Mouse (Mus musculus) forelimb bud, embryonic 11.5 days (tissue): Measurements from ENCODE around the gene Gps1.
"Not testable (repeated sequence)": the region's sequence is repeated elsewhere in the genome, so short reads cannot be mapped to it uniquely, and the experiment has no call there.

ENCODE experiments used
- DNase-seq: peaks from one replicate; pipeline ENCODE4 v3.0.0-alpha.2; 2012; ENCODE audit warnings: low read depth, low spot score

Gene Gps1

GRCm38 (mm10) chr11:120785145-120785544 is 1.1 kb downstream of the Gps1 start:
- no peak for DNase-seq

DNA sequence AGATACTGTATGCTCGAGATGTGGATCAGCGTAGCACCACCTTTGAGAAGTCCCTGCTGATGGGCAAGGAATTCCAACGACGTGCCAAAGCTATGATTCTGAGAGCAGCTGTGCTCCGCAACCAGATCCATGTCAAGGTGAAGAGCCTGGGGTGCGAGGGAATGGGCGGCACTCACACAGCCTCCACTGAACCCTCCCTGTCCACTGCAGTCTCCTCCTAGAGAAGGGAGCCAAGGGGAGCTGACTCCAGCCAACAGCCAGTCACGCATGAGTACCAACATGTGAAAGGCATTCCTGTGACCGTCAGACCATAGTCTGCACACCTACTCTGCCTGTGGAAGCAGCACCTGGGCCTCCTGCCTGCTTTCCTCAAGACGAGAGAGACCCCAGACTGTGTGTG is 4.4 kb downstream of the Gps1 start:
- DNase-seq: not testable (repeated sequence)

DNA sequence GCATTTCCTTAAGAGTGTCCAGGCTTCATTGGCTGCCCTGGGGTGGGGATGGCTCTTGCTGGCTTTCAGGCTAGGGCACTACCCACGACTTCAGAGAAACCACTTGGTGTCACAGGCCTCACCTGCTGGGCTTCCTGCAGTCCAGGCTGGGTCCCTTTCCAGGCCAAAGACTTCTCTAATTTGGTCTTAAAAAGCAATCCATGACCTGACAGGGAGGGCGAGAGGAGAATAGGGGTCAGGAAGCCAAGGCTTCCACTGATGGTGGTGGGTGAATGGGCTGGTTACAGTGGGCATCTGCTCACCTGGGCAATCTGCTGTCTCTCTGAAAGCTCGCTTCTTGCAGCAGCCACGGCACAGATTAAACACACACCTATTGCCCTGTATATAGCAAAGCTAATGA is 5.3 kb downstream of the Gps1 start:
- DNase-seq: no peak

- no peak for DNase-seq
These were observed 5.7 kb downstream of the Gps1 start for GRCm38 (mm10) chr11:120789810-120790209.

DNA sequence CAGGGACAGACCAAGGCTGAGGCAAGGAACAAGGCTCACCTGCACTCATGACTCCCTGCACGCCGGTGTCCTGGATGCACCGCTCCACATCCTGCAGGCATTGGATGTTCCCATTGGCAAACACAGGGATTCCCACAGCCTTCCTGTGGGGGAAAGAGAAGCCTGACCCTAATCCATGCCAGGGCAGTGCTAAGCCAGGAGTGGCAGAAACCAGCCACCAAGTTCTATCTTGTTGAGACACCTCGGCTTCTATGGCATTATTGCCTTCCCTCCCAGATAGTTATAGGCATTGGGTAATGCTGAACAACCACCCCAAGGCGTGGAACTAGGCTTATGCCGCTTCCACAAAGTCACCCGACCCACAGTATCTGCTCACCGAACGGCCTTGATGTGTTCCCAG is 8.6 kb downstream of the Gps1 start:
- DNase-seq: no peak

DNA sequence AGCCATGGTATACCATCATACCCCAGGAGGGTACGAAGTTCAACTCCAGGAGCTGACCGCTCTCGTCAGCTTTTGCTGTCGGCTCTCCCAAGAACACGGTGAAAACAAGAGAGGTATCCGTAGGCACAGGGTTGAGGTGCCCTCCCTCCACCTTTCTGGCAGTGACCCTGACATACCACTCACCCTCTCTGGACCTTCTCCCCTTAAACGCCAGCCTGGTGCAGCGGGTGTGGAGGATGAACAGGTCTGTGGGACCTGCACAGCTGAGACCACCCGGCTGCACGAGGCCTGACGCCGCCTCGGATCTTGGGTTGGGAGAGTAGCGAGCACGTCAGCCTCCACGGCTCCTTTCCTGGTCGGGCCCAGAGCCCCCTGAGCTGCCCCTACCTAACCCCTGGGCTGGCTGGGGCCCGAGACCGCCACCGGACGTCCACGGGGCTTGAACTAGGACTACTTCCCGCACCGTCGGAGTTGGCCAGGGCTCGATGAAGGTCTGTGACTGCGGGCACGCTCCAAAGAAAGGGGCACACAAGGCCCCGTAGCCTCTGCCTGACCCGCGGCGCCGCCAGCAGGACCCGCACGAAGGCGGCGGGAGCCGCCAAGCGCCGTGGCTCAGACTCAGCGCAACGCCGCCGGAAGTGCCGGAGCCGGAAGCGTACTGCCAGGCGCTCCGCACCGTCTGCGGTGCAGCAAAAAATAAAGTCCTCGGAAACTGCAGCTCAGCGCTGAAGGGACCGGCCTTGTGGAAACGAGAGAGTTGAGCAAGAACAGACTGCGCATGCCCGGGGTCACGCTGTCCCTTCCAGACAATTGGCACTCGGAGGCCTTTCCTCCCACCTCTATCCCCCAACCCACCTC is 11.9 kb downstream of the Gps1 start, which contains the start of gene Dus1l:
Dus1l (minus strand) TSS at position 648 of the 858 bp plus-strand sequence.
- peak; percentile 99 for DNase-seq

- no peak for DNase-seq
These were observed 12.5 kb downstream of the Gps1 start for GRCm38 (mm10) chr11:120796614-120796946.

DNA sequence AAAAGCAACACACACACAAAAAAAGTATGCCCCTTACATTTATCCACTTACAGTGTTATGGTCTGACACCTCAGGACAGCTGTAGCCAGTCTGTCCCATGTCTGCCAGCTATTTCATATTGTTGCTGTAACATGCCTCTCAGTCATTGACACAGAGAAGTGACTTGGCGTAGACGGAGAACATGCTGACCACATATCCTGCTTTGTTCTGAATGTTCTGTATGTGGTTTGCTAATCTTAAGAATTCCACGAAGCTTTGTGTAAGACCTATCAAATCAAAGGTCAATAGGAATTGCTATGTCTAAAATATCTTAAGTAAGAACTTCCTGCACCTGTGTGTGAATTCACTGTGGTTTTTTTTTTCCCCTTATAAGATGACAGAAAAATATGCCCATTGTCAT is 14.2 kb downstream of the Gps1 start:
- no peak for DNase-seq

GRCm38 (mm10) chr11:120799316-120799890 is 15.3 kb downstream of the Gps1 start:
- DNase-seq: no peak

DNA sequence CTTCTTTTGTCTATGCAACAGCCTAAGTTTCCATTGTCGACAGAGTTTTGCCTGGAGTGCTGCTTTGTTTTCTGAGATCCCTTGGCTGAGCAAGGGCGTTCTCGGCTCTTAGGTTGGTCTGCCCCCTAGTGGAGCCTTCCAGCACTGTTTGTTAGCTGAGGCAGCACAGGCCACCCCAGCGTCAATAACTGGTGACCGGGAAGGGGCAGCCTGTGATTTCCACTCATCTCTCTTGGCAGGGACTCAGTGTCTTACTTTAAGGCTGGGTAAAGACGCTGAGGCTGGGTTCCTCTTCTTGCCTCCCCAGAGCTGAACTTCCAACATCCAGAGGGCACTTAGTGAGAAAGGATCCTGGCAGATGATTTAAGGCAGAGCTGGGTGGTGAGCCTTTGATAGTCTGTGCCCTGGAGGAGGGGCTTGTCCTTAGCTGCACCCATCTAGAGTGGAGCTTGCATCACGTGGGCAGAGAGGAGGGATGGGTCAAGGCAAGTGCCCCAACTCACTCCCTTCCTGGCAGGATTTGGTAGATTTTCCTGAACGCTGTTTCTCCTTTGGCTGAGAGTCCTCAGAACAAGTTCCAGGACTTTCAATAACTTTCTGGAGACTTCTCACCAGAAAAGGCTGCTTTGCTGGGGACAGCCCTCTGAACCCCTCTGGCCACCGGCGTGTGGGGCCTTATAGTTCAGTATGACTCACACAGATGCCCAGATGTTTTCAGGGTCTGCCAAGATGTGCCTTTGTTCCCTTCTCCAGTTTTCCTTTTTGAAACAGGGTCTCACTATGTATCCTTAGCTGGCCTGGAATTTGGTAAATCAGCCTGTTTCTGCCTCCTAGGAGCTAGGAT is 16.2 kb downstream of the Gps1 start:
- DNase-seq: peak; percentile 92

DNA sequence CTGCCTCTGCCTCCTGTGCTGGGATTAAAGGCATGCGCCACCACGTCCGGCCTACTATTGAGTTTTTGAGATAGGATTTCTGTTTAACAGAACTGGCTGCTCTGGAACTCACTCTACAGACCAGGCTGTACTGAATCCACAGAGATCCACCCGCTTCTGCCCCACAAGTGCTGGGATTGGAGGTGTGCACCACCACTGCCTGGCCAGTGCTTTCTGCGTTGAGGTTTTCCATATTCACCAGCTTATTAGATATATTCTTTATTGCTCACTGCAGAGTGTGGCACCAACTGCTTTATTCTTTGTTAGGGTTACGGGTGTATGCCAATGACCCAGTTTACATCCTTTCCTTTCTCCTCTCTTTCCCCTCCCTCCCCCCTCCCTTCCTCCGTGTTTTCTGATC is 20.2 kb downstream of the Gps1 start:
- DNase-seq: no peak

GRCm38 (mm10) chr11:120804769-120805168 is 20.7 kb downstream of the Gps1 start:
- no peak for DNase-seq

DNA sequence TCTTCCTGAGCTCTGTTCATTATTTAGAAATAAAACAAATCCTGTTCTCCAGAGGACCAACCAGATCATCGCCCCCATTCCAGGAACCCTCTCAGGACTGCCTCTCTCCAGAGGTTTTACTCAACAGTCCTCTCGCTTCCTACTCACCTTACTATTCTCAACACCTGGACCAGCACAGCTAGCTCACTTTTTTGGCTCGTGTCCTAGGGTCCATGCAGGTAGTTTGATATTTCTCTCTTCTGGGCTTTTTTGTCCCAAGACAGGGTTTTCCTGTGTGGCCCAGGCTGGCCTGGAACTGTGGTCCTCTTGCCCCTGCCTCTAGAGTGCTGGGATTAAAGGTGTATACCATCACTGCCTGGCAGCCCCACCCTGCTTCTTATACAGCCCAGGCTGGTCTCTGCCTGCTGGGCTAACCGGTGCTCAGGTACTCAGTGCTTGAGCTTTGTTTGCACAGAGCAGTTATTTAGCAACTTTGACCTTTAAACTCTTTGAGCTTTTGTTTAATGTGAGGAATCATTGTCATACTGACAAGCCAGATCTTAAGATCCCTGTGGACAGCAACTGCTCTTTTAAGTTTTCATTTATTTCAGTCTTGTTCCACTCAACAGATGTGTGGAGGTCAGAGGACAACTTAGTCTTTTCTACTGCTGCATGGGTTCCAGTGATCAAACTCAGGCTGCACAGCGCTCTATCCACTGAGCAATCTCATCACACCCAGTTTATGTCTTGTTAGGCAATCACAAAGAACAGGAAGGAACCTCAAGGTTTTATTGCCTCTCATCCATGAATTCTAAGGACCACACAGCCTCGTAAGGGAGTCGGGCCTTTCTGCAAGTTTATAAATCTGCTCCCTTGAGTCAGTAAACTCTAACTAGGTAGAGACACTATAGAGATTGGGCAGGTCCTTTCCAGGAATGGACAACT is 21.6 kb downstream of the Gps1 start:
- DNase-seq: no peak

- no peak for DNase-seq
These were observed 23.9 kb downstream of the Gps1 start for GRCm38 (mm10) chr11:120808010-120808409.

- no peak for DNase-seq
These were observed 28.0 kb downstream of the Gps1 start for GRCm38 (mm10) chr11:120812068-120812467.

DNA sequence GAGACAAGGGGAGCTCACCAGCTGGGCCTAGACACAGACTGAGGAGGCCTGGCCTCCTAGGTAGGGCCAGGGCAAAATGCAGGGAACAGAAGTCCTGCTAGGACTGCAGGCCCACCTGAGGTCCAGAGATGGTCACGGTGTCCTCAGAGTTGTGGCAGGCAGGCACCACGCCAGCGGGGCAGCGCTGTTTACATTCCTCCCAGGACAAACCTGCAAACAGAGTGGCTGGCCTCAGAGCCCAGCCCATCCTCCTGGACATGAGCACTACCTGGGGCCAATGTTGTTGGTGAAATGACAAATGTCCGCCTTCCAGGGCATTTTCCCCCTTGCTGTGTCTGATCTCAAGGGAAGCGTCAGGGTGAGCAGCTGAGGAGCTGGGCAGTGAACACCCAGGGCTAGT is 33.3 kb downstream of the Gps1 start:
- DNase-seq: no peak

DNA sequence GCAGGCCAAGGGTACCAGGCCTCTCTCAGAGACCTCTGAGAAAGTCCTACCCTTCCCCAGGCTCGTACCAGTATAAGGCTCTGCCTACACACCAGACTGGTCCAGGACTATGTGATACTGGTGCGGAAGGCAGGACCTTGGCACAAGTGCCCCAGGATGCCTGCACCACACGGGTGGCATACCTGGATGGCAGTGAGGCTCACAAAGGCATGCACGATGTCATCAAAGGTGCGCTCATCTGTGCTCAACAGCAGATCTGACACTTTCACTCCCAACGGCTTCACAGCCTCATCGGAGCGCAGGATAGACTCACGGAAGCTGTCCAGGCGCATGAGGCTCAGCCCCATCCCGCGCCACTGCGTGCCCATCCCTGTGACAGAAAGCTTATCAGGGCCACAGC is 34.2 kb downstream of the Gps1 start:
- no peak for DNase-seq

- DNase-seq: no peak
These were observed 35.5 kb downstream of the Gps1 start for GRCm38 (mm10) chr11:120819556-120819955.

DNA sequence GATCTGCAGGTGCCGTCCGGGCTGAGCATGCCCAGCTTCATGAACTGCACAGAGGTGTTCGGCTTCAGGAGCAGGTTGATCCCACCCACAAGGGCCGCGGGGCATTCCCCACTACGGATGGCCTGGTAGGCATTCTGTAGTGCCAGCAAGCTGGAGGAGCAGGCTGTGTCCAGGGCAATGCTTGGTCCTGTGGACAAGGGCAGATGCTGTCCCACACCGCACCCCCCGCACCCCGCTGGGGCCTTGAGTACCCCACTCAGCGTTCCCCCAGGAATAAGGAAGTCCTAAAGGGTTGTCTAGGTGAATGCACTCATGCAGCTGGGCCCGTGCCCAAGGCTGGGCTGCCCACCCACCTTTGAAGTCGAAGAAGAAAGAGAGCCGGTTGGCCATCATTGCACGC is 36.5 kb downstream of the Gps1 start:
- no peak for DNase-seq

GRCm38 (mm10) chr11:120821076-120821922 is 37.2 kb downstream of the Gps1 start:
- no peak for DNase-seq
